Mouse (Mus musculus) midbrain, embryonic 12.5 days (tissue): ENCODE results near the gene Gtpbp8. TPM values are rescaled to one million over a fixed set of nuclear protein-coding genes. Genes with fewer than 3 reads are reported as not detected.

Experiments used
- ATAC-seq: fragments of 200-750 bp; cut with Nextera tagmentation; 2 replicates; pipeline ENCODE4 v1.8.0; 2017; ENCODE audit warnings: low read depth, moderate TSS enrichment, moderate library complexity; ENCODE audit not compliant: low FRiP score
- H3K27ac ChIP-seq: fragments of 300-500 bp; sonication (generic); replicated peaks from 2 replicates; pipeline ENCODE4 v1.5.1; 2016; ENCODE audit warnings: mild to moderate bottlenecking
- H3K27me3 ChIP-seq: fragments of 300-500 bp; sonication (generic); 2 replicates; pipeline ENCODE4 v1.6.1; 2016; ENCODE audit warnings: mild to moderate bottlenecking
- H3K36me3 ChIP-seq: fragments of 300-500 bp; sonication (generic); 2 replicates; pipeline ENCODE4 v1.6.1; 2016
- H3K4me1 ChIP-seq: fragments of 300-500 bp; sonication (generic); 2 replicates; pipeline ENCODE4 v1.6.1; 2016
- H3K4me2 ChIP-seq: fragments of 300-500 bp; sonication (generic); replicated peaks from 2 replicates; pipeline ENCODE4 v1.6.1; 2016; ENCODE audit warnings: mild to moderate bottlenecking, moderate library complexity
- H3K4me3 ChIP-seq: fragments of 300-500 bp; sonication (generic); 2 replicates; pipeline ENCODE4 v1.5.1; 2016; ENCODE audit warnings: mild to moderate bottlenecking
- H3K9ac ChIP-seq: fragments of 300-500 bp; sonication (generic); replicated peaks from 2 replicates; pipeline ENCODE4 v1.6.1; 2016; ENCODE audit warnings: mild to moderate bottlenecking, moderate library complexity
- H3K9me3 ChIP-seq: fragments of 300-500 bp; sonication (generic); 2 replicates; pipeline ENCODE4 v1.6.1; 2016; ENCODE audit warnings: mild to moderate bottlenecking
- WGBS: fragments of 180-500 bp; shearing (Covaris S2); methylation state at CpG from one replicate; pipeline ENCODE4 v1.1.7; 2016; 5-methylcytosine and 5-hydroxymethylcytosine counted together
- polyA plus RNA-seq: library from polyadenylated mRNA; unstranded; fragments of >200 nt; fragmentation: Nextera tagmentation; extraction: Ambion mirVana; gene quantifications from 2 replicates; pipeline ENCODE4 v1.2.1, GENCODE M21; 2016

The Gtpbp8 gene
- polyA plus RNA-seq, 1 experiment from 2014 or later, result 40.1 TPM

DNA sequence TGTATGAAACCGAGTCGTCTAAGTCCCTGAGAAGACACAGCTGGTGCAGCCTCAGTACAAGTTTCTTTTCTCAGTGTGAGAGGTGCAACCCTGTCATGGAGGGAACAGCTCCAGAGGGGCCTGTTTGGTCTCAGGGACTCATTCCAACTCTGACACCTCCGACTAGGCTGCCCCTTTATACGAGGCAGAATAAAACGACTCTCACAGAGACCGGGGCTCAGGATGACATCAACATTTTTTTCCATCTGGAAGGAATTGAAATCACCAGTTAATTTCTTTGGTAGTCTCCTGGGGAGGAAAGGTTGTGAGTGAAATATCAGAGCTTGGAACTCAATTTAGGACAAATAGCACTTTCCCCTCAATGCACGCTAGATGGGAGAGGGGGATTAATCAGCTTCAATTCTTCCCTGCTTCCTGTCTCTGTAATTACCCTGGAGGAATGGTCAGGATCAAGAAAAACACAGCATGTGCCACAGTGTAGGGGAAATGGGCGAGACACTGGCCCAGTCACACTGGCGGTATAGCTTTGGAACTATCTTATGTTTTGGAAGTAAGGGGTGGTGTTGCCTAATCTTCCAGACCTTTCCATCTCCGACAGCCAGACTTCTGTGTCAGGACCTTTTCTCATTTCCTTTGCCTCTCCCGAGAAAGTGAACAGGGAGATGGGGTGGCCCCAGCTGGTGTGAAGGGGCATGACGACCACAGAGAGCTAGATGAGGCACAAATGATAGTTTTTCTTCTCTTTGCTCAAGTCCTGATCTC is 50.1 kb downstream of the Gtpbp8 start:
- 47% methylated on average over 12 of the region's 12 CpGs for WGBS
- Histone ChIP-seq H3K27me3 (peaks cover 3% of the 10 kb centered on the region; the same call in 1 of the 2 replicates), H3K9me3 (no peaks in the 10 kb centered on the region), H3K4me1 (0 out of 2 replicates have a peak, but pooled peaks cover 6% of the 10 kb centered on the region), H3K36me3 (no peaks in the 10 kb centered on the region), H3K27ac (no peak overlapping the region), H3K4me3 (no peak overlapping the region), H3K4me2 (no peak overlapping the region), H3K9ac (no peak overlapping the region)
- no peak for ATAC-seq

DNA sequence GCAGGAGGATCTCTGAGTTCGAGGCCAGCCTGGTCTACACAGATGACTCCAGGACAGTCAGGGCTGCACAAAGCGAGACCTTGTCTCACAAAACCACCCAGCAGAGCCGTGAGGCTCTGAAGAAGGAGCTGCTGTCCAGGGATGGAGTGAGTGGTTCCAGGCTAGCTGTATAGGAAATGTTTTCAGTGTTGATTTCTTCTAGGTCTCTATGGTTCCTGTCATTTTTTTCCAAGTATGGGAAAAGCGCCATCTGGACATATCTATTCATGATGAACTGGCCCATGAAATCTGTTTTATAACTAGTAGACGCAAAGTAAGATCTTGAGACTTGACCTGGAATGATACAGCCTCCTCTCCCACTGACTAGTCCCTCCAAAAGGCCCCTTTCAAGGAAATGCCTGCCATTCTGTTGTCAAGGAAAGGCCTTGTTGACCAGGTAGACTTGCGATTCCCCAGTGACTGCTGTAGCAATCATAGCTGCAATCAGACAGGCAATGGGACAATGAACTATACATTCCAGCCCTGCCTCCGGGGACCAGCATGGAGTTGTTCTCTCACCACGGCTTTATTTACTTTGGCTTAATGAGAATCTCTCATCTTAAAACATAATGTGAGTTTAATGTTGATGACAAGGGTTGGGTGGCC is 50.8 kb downstream of the Gtpbp8 start:
- H3K4me3 ChIP-seq, result no peak overlapping the region
- no peaks in the 10 kb centered on the region for H3K36me3 ChIP-seq
- H3K4me1 ChIP-seq, result 0 out of 2 replicates have a peak, but pooled peaks cover 6% of the 10 kb centered on the region
- ATAC-seq, result no peak
- H3K27me3 ChIP-seq, result peaks cover 3% of the 10 kb centered on the region; the same call in 1 of the 2 replicates
- no peak overlapping the region for H3K9ac ChIP-seq
- 83% methylated on average over 8 of the region's 8 CpGs for WGBS
- H3K27ac ChIP-seq, result no peak overlapping the region
- H3K9me3 ChIP-seq, result no peaks in the 10 kb centered on the region
- no peak overlapping the region for H3K4me2 ChIP-seq

GRCm38 (mm10) chr16:44693695-44694094 is 52.5 kb downstream of the Gtpbp8 start:
- no peak for ATAC-seq
- 68% methylated on average over 6 of the region's 6 CpGs for WGBS
- Histone ChIP-seq H3K9me3 (no peaks in the 10 kb centered on the region), H3K4me1 (peaks cover 14% of the 10 kb centered on the region), H3K27ac (no peak overlapping the region), H3K9ac (no peak overlapping the region), H3K27me3 (peaks cover 3% of the 10 kb centered on the region; the same call in 1 of the 2 replicates), H3K4me3 (no peak overlapping the region), H3K4me2 (no peak overlapping the region), H3K36me3 (no peaks in the 10 kb centered on the region)

- Histone ChIP-seq H3K9ac (no peak overlapping the region), H3K4me3 (no peak overlapping the region)
- WGBS, result 91% methylated on average over 1 of the region's 1 CpGs
These were observed 53.6 kb downstream of the Gtpbp8 start for GRCm38 (mm10) chr16:44692541-44692940.

GRCm38 (mm10) chr16:44691561-44692141 is 54.5 kb downstream of the Gtpbp8 start:
- Histone ChIP-seq H3K4me2 (no peak overlapping the region), H3K27ac (no peak overlapping the region), H3K4me3 (no peak overlapping the region), H3K27me3 (peaks cover 3% of the 10 kb centered on the region; the same call in 1 of the 2 replicates), H3K4me1 (peaks cover 34% of the 10 kb centered on the region), H3K9me3 (no peaks in the 10 kb centered on the region), H3K9ac (no peak overlapping the region), H3K36me3 (no peaks in the 10 kb centered on the region)
- 70% methylated on average over 17 of the region's 17 CpGs for WGBS
- no peak for ATAC-seq

More at GRCm38 (mm10) chr16:44692541-44692940, 53.6 kb downstream of the Gtpbp8 start:
- Histone ChIP-seq H3K27me3 (peaks cover 3% of the 10 kb centered on the region; the same call in 1 of the 2 replicates), H3K9me3 (no peaks in the 10 kb centered on the region), H3K4me1 (peaks cover 26% of the 10 kb centered on the region), H3K27ac (no peak overlapping the region), H3K4me2 (no peak overlapping the region), H3K36me3 (no peaks in the 10 kb centered on the region)
- no peak for ATAC-seq

- Histone ChIP-seq H3K4me2 (no peak overlapping the region), H3K27ac (no peak overlapping the region), H3K36me3 (no peaks in the 10 kb centered on the region), H3K9ac (no peak overlapping the region), H3K4me1 (peaks cover 30% of the 10 kb centered on the region), H3K27me3 (peaks cover 3% of the 10 kb centered on the region; the same call in 1 of the 2 replicates), H3K4me3 (no peak overlapping the region), H3K9me3 (no peaks in the 10 kb centered on the region)
- ATAC-seq, result no peak
- 77% methylated on average over 2 of the region's 2 CpGs for WGBS
These were observed 55.1 kb downstream of the Gtpbp8 start for GRCm38 (mm10) chr16:44691066-44691465.

- H3K4me2 ChIP-seq, result no peak overlapping the region
- H3K27ac ChIP-seq, result no peak overlapping the region
- H3K9me3 ChIP-seq, result no peaks in the 10 kb centered on the region
- ATAC-seq, result no peak
- no peak overlapping the region for H3K4me3 ChIP-seq
- peaks cover 29% of the 10 kb centered on the region for H3K4me1 ChIP-seq
- 70% methylated on average over 2 of the region's 2 CpGs for WGBS
- no peak overlapping the region for H3K9ac ChIP-seq
- peaks cover 4% of the 10 kb centered on the region; the same call in 1 of the 2 replicates for H3K27me3 ChIP-seq
- H3K36me3 ChIP-seq, result no peaks in the 10 kb centered on the region
These were observed 55.7 kb downstream of the Gtpbp8 start for GRCm38 (mm10) chr16:44690501-44690900.

DNA sequence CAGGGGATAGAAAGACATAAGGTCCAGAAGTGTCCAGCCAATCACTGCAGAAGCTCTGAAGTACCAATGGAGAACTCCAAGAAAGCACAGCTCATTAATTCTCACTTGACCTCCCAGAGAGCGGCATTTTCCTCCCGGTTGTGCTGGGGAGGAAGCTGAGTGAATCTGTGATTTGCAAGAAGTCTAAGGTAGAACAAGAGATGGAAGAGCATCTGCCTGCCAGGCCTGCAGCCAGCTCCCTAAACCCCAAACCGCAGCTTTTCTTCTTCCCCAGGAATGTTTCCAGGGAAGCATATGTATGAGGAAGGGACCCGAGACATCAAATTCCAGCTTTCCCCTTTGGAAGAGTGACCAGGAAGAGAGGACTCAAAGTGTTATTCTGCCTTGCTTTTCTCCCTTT is 57.7 kb downstream of the Gtpbp8 start:
- H3K4me1 ChIP-seq, result peaks cover 40% of the 10 kb centered on the region
- peaks cover 8% of the 10 kb centered on the region; the same call in 1 of the 2 replicates for H3K27me3 ChIP-seq
- H3K9me3 ChIP-seq, result no peaks in the 10 kb centered on the region
- H3K9ac ChIP-seq, result no peak overlapping the region; the same call in 1 of the 2 replicates
- ATAC-seq, result no peak
- H3K27ac ChIP-seq, result peak overlapping the region; percentile 92
- WGBS, result 1% methylated on average over 4 of the region's 4 CpGs
- peak overlapping the region; percentile 30; the same call in 1 of the 2 replicates for H3K4me3 ChIP-seq
- peak overlapping the region; percentile 51 for H3K4me2 ChIP-seq
- H3K36me3 ChIP-seq, result no peaks in the 10 kb centered on the region

DNA sequence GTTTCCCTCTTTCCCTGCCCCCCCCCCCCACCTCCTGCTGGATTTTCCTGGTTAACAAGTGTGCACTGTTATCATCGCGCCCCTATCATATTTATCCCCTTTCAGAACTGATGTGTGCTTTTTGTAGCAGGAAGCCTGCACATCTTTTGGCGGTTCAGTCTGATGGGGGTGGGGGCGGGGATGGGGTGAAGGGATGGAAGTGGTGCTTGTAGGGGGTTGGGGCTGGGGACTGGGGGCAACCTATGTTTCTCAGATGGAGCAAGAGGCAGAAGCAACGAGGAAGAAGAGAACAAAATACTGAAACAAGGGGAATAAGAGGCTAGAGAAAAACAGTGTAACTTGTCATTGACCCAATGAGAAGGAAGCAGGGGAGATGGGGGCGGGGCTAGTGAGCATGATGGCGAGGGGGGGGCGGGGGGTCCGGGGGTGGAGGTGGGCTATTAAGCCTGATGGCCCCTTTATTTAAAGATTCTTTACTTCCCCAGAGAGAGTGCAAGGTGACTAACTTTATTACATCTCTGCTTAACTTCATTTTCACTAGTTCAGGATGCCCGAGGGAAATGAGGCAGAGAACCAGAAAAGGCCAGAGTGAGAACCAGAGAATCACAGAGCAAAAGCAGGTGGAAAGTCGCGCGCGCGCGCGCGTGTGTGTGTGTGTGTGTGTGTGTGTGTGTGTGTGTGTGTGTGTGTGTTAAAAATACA is 58.3 kb downstream of the Gtpbp8 start:
- Histone ChIP-seq H3K27me3 (peaks cover 8% of the 10 kb centered on the region; the same call in 1 of the 2 replicates), H3K27ac (peak overlapping the region; percentile 92), H3K4me2 (peak overlapping the region; percentile 51), H3K4me1 (peaks cover 40% of the 10 kb centered on the region), H3K36me3 (no peaks in the 10 kb centered on the region), H3K4me3 (peak overlapping the region; percentile 30), H3K9ac (0 out of 2 replicates have a peak overlapping the region, but pooled peaks have one; percentile 24), H3K9me3 (no peaks in the 10 kb centered on the region)
- 0% methylated on average over 18 of the region's 18 CpGs for WGBS
- ATAC-seq, result 0 out of 2 replicates have a peak, but pooled peaks have one; percentile 0

DNA sequence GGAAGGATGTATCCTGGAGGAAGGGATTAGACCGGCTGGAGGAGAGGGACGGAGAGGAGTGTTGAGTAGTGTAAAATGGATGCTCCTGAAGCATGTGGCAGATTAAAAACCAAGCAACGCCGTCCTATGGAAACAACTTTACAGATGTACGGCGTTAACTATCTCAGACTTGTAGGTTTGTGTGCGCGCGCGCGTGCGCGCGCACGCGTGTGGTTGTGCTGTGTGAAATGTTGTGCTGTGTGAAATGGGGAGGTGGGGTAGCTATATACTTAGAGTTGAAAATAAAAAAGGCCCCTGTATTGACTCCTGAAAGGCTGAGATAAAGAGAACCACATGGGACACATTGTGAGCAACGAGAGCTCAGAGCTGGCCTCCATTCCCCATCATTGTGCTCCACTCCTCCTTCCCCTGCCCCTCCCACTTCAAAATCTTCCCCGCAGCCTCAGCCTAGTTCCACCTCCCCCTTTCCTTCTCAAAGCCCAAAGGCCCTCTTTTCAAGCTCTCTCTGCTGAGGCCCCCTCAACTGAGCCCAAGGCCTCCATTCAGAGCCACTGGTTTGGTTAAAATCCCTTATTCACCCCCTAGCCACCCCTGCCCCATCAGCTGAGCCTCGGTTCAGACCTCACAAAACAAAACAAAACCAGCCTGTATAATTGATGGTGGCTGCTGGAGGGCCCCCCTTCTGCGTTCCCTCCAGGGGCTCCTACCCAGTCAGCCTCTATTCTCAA is 59.0 kb downstream of the Gtpbp8 start:
- Histone ChIP-seq H3K4me2 (peak overlapping the region; percentile 51), H3K4me3 (peak overlapping the region; percentile 30), H3K27ac (peak overlapping the region; percentile 92), H3K9ac (0 out of 2 replicates have a peak overlapping the region, but pooled peaks have one; percentile 24), H3K9me3 (peaks cover 5% of the 10 kb centered on the region), H3K4me1 (peaks cover 40% of the 10 kb centered on the region), H3K36me3 (peaks cover 6% of the 10 kb centered on the region; the same call in 1 of the 2 replicates), H3K27me3 (peaks cover 8% of the 10 kb centered on the region; the same call in 1 of the 2 replicates)
- ATAC-seq, result peak; percentile 96
- 19% methylated on average over 20 of the region's 20 CpGs for WGBS
